Mouse (Mus musculus): Measurements from ENCODE around the gene Tk1. TPM values are rescaled to one million over a fixed set of nuclear protein-coding genes. Genes with fewer than 3 reads are reported as not detected.

Tk1 gene
- polyA plus RNA-seq, 1 experiment from 2014 or later = 159 TPM

DNA sequence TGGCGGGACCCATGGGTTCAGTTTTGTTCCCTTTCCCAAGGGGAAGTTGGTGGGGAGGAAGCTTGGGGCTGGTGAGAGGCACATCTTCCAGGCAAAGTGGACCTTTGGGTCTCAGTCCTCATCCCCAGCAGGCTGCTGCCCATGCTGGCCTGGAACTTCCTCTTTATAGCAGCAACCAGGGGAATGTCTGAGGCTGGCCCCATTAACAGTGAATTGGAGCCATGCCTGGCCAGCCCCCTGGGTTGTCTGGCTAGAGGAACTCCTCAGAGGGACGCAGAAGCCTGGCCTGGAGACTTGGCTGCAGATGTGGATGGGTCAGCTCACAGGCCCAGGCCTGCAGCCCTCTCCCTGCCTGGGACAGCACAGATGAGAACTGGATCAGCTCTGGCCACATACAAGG, 38.9 kb upstream of the Tk1 start:
- Histone ChIP-seq H3K27me3 (replicated peaks; ENCODE audit: control insufficient read depth, insufficient read depth, low read length) (peaks cover 20% of the 10 kb centered on the region), H3K36me3 (ENCODE audit: control insufficient read depth, insufficient read depth, low read length) (no peaks in the 10 kb centered on the region), H3K27ac (ENCODE audit: low read depth) (no peak overlapping the region), H3K4me2 (ENCODE audit: low read length) (no peak overlapping the region), H3K4me1 (replicated peaks; ENCODE audit: control insufficient read depth, insufficient read depth, low read length) (0 out of 2 replicates have a peak, but pooled peaks cover 3% of the 10 kb centered on the region), H3K9ac (ENCODE audit: low read length) (no peak overlapping the region), H3K9me3 (ENCODE audit: control insufficient read depth, low read length) (no peaks in the 10 kb centered on the region), H3K4me3 (ENCODE audit: low read depth, low read length) (no peak overlapping the region)
- 74% methylated on average over 2 of the region's 2 CpGs for WGBS
- ATAC-seq (replicated peaks; ENCODE audit: low FRiP score, low TSS enrichment, low read depth) (no peak), DNase-seq (ENCODE audit: low spot score) (no peak)

DNA sequence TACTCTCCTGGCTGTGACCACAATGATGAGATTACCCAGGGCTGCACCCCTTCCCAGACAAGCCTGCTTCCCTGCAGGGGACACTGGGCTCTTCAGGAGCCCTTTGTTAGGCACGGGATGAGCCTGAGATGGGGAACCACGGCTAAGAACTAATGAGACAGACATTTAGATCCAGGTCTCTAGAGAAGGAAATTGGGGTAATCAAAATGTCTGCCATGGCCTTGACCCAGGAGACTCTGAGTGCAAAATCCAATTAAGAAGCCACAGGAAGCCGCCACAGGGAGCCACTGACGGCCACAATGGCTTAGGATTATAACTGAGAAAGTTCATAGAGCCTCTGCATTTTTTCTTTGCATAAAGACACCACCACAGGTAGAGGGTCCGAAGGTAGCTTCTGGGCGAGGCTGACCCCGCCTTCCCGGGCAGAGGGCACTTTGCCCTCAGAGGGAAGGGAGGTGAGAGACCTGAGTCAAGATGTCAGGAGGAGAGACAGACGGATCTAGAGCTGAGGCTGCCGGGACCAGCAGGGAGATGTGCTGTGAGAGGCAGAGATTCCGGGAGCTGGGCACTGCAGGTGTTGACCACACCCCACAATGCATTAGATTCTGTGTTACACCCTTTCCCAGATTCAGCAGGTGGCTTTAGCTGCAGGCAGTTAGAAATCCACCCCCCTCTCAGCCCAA, 37.4 kb upstream of the Tk1 start:
- Histone ChIP-seq H3K4me2 (ENCODE audit: low read length) (no peak overlapping the region), H3K27ac (ENCODE audit: low read depth) (no peak overlapping the region), H3K9me3 (ENCODE audit: control insufficient read depth, low read length) (no peaks in the 10 kb centered on the region), H3K4me1 (replicated peaks; ENCODE audit: control insufficient read depth, insufficient read depth, low read length) (0 out of 2 replicates have a peak, but pooled peaks cover 3% of the 10 kb centered on the region), H3K36me3 (ENCODE audit: control insufficient read depth, insufficient read depth, low read length) (no peaks in the 10 kb centered on the region), H3K4me3 (ENCODE audit: low read depth, low read length) (no peak overlapping the region), H3K9ac (ENCODE audit: low read length) (no peak overlapping the region), H3K27me3 (replicated peaks; ENCODE audit: control insufficient read depth, insufficient read depth, low read length) (peaks cover 31% of the 10 kb centered on the region)
- ATAC-seq (replicated peaks; ENCODE audit: low FRiP score, low TSS enrichment, low read depth) (no peak; the same call in 1 of the 2 replicates), DNase-seq (ENCODE audit: low spot score) (no peak)
- WGBS = 24% methylated on average over 11 of the region's 11 CpGs

DNA sequence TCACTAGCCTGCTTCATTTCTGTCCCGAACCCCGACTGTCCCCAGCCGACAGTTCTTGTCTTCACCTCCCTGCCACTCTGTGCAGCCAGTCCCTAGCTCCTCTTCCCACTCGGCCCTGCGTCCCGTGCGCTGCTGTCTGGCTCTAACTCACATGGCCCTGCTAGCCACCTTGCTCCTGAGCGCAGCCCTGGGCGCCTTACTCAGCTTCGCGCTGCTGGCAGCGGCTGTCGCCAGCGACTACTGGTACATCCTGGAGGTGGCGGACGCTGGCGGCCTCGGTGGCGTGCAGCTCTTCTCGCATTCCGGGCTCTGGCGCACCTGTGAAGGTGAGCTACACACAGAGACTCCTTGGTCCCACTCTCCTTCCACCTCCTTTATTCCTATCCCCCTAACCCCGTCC, 34.7 kb upstream of the Tk1 start, which contains the start of gene Tmem235:
Gene Tmem235, plus strand, starts transcription at position 152 of the 400 bp plus-strand sequence.
- DNase-seq (ENCODE audit: low spot score) = no peak
- 9% methylated on average over 23 of the region's 23 CpGs for WGBS

DNA sequence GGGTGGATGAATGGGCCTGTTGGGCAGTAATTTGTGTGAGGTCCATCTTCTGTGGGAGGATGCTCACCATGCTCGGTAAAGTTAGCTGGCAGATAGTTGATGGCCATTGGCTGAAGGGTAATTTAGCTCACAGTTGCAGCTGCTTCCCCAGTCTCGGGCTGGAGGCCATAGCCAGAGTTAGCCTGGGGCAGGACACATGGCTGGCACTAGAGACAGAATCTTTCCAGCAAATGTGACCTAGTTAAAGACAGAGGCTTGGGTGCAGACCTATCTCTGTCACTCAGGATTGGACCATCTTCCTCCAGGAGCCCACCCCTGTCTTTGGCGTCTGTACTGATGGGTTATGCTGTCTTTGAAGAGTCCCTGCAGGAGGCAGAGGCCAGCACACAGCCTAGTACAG, 32.5 kb upstream of the Tk1 start:
- peaks cover 31% of the 10 kb centered on the region for H3K27me3 ChIP-seq (replicated peaks; ENCODE audit: control insufficient read depth, insufficient read depth, low read length)
- 49% methylated on average over 3 of the region's 3 CpGs for WGBS
- H3K9me3 ChIP-seq (ENCODE audit: control insufficient read depth, low read length) = no peaks in the 10 kb centered on the region
- peaks cover 41% of the 10 kb centered on the region for H3K36me3 ChIP-seq (ENCODE audit: control insufficient read depth, insufficient read depth, low read length)
- no peak for ATAC-seq (replicated peaks; ENCODE audit: low FRiP score, low TSS enrichment, low read depth)
- no peak overlapping the region for H3K27ac ChIP-seq (ENCODE audit: low read depth)
- H3K9ac ChIP-seq (ENCODE audit: low read length) = no peak overlapping the region
- DNase-seq (ENCODE audit: low spot score) = no peak
- H3K4me2 ChIP-seq (ENCODE audit: low read length) = no peak overlapping the region
- 0 out of 2 replicates have a peak, but pooled peaks cover 3% of the 10 kb centered on the region for H3K4me1 ChIP-seq (replicated peaks; ENCODE audit: control insufficient read depth, insufficient read depth, low read length)
- H3K4me3 ChIP-seq (ENCODE audit: low read depth, low read length) = no peak overlapping the region

More for the DNA sequence above, 34.7 kb upstream of the Tk1 start, which contains the start of gene Tmem235:
- Histone ChIP-seq H3K9me3 (ENCODE audit: control insufficient read depth, low read length) (no peaks in the 10 kb centered on the region), H3K4me2 (ENCODE audit: low read length) (no peak within 1 kb of the TSS; the same call in 1 of the 2 replicates), H3K9ac (ENCODE audit: low read length) (no peak within 1 kb of the TSS), H3K27ac (ENCODE audit: low read depth) (no peak within 1 kb of the TSS), H3K36me3 (ENCODE audit: control insufficient read depth, insufficient read depth, low read length) (peaks cover 20% of the 10 kb centered on the region), H3K4me3 (ENCODE audit: low read depth, low read length) (no peak within 1 kb of the TSS), H3K27me3 (replicated peaks; ENCODE audit: control insufficient read depth, insufficient read depth, low read length) (peaks cover 31% of the 10 kb centered on the region), H3K4me1 (replicated peaks; ENCODE audit: control insufficient read depth, insufficient read depth, low read length) (0 out of 2 replicates have a peak, but pooled peaks cover 3% of the 10 kb centered on the region)
- no peak for ATAC-seq (replicated peaks; ENCODE audit: low FRiP score, low TSS enrichment, low read depth)

DNA sequence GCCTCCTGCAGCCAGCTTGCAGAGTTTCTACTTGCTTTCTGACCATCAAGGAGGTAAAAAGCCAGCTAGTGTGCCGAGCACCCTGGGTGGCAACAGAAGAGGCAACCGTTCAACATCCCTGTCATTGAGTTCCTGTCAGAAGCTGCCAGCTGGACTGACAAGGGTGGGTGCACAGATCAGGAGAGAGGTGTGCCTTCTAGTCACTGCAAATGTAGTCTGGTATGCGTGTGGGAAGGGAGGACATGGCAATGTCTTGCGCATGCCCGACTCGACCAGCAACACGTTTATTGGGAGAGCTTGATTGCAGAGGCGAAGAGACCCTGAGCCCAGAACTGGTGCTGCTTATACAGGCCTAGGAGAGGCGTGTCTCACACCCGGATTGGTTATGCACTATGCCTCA, 31.6 kb upstream of the Tk1 start:
- DNase-seq (ENCODE audit: low spot score) (no peak), ATAC-seq (replicated peaks; ENCODE audit: low FRiP score, low TSS enrichment, low read depth) (no peak)
- WGBS = 95% methylated on average over 9 of the region's 10 CpGs
- Histone ChIP-seq H3K4me3 (ENCODE audit: low read depth, low read length) (no peak overlapping the region), H3K9me3 (ENCODE audit: control insufficient read depth, low read length) (no peaks in the 10 kb centered on the region), H3K4me2 (ENCODE audit: low read length) (no peak overlapping the region), H3K27ac (ENCODE audit: low read depth) (no peak overlapping the region), H3K27me3 (replicated peaks; ENCODE audit: control insufficient read depth, insufficient read depth, low read length) (peaks cover 31% of the 10 kb centered on the region), H3K4me1 (replicated peaks; ENCODE audit: control insufficient read depth, insufficient read depth, low read length) (0 out of 2 replicates have a peak, but pooled peaks cover 3% of the 10 kb centered on the region), H3K36me3 (ENCODE audit: control insufficient read depth, insufficient read depth, low read length) (peaks cover 50% of the 10 kb centered on the region), H3K9ac (ENCODE audit: low read length) (no peak overlapping the region)

DNA sequence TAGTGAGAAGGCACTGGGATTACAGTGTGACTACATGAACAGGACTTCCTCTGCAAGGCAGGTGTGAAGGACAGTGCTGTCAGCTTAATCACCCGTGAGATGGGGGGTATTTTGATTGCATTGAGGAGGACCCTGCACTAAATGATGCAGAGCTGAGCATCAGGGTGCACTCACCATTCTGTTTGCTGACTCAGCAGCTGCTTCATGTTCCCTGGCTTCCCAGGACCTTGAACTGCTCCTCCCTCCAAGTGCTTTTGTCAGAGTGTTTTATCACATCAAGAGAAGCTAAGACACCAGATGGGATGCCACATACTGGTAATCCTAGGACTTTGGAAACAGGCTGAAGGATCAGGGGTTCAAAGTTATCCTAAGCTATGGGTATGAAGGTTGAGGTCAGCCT, 30.1 kb upstream of the Tk1 start:
- peaks cover 23% of the 10 kb centered on the region for H3K27me3 ChIP-seq (replicated peaks; ENCODE audit: control insufficient read depth, insufficient read depth, low read length)
- 0 out of 2 replicates have a peak, but pooled peaks cover 3% of the 10 kb centered on the region for H3K4me1 ChIP-seq (replicated peaks; ENCODE audit: control insufficient read depth, insufficient read depth, low read length)
- H3K4me3 ChIP-seq (ENCODE audit: low read depth, low read length) = no peak overlapping the region
- no peaks in the 10 kb centered on the region for H3K9me3 ChIP-seq (ENCODE audit: control insufficient read depth, low read length)
- WGBS = 65% methylated on average over 1 of the region's 1 CpGs
- DNase-seq (ENCODE audit: low spot score) (no peak), ATAC-seq (replicated peaks; ENCODE audit: low FRiP score, low TSS enrichment, low read depth) (no peak)
- no peak overlapping the region for H3K9ac ChIP-seq (ENCODE audit: low read length)
- H3K4me2 ChIP-seq (ENCODE audit: low read length) = no peak overlapping the region
- H3K36me3 ChIP-seq (ENCODE audit: control insufficient read depth, insufficient read depth, low read length) = peaks cover 54% of the 10 kb centered on the region
- H3K27ac ChIP-seq (ENCODE audit: low read depth) = no peak overlapping the region

DNA sequence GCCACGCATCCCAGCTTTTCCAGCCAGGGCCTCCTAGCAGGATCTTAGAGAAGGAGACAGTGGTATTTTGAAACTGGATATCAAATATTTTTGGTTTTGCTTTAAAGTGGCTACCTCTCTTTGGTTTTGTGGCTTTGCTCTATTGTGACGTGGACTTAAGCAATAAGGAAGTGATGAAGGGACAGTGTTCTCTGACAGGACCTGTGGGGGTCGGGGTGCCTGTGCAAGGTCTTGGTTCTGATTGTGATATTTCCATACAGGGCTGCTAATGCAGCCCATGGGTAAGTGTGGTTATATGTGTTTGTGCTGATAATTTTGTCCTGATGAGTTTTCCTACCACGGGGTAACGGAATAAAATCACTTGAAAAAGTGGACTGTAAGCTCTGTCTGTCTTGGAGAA, 29.5 kb upstream of the Tk1 start:
- no peak overlapping the region for H3K9ac ChIP-seq (ENCODE audit: low read length)
- 92% methylated on average over 5 of the region's 5 CpGs for WGBS
- H3K27ac ChIP-seq (ENCODE audit: low read depth) = no peak overlapping the region
- H3K27me3 ChIP-seq (replicated peaks; ENCODE audit: control insufficient read depth, insufficient read depth, low read length) = peaks cover 17% of the 10 kb centered on the region
- H3K9me3 ChIP-seq (ENCODE audit: control insufficient read depth, low read length) = no peaks in the 10 kb centered on the region
- no peak overlapping the region for H3K4me3 ChIP-seq (ENCODE audit: low read depth, low read length)
- no peak overlapping the region for H3K4me2 ChIP-seq (ENCODE audit: low read length)
- no peak for DNase-seq (ENCODE audit: low spot score)
- no peak for ATAC-seq (replicated peaks; ENCODE audit: low FRiP score, low TSS enrichment, low read depth)
- H3K36me3 ChIP-seq (ENCODE audit: control insufficient read depth, insufficient read depth, low read length) = peaks cover 54% of the 10 kb centered on the region
- H3K4me1 ChIP-seq (replicated peaks; ENCODE audit: control insufficient read depth, insufficient read depth, low read length) = peaks cover 5% of the 10 kb centered on the region; the same call in 1 of the 2 replicates

DNA sequence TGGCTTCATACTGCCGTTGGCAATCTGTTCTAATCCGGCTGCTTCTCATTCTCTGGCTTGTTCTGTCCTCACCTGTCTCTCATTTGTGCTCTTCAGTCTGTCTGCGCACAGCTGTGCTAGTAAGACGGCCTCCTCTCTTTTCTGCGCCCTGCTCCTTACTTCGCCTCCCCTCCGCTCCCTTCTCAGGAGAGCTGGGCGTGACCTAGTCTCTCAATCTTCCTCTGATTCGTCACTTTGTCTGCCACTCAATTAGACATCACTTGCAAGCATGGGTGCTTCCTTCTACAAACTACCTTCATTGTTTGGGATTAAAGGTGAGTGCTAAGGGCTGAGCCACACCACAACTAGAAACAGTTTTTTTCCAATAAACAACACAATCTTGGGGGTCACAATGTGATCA, 28.3 kb upstream of the Tk1 start:
- WGBS = 90% methylated on average over 9 of the region's 9 CpGs
- Histone ChIP-seq H3K27me3 (replicated peaks; ENCODE audit: control insufficient read depth, insufficient read depth, low read length) (peaks cover 6% of the 10 kb centered on the region; the same call in 1 of the 2 replicates), H3K4me1 (replicated peaks; ENCODE audit: control insufficient read depth, insufficient read depth, low read length) (peaks cover 11% of the 10 kb centered on the region; the same call in 1 of the 2 replicates), H3K27ac (ENCODE audit: low read depth) (no peak overlapping the region), H3K36me3 (ENCODE audit: control insufficient read depth, insufficient read depth, low read length) (peaks cover 54% of the 10 kb centered on the region), H3K9me3 (ENCODE audit: control insufficient read depth, low read length) (no peaks in the 10 kb centered on the region), H3K4me2 (ENCODE audit: low read length) (no peak overlapping the region), H3K4me3 (ENCODE audit: low read depth, low read length) (no peak overlapping the region), H3K9ac (ENCODE audit: low read length) (no peak overlapping the region)
- ATAC-seq (replicated peaks; ENCODE audit: low FRiP score, low TSS enrichment, low read depth) (no peak), DNase-seq (ENCODE audit: low spot score) (no peak)

DNA sequence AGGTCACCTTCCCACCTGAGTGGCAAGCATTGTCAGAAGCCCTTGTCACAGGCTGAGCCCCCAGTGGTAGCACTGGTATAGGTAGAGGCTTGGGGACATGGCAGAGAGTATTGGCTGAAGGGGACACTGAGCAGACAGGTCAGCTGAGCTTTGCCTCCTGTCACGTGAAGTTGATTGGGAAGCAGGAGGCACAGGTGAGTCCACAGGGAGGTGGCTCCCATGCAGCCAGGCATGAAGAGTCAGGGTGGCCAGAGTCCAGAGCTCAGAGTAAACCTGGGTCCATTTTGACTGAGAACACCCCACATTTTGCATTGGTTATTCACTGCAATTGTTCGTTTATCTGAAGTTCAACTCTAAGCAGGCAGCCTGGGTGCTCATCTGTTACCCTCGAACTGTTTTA, 27.0 kb upstream of the Tk1 start:
- peaks cover 16% of the 10 kb centered on the region for H3K4me1 ChIP-seq (replicated peaks; ENCODE audit: control insufficient read depth, insufficient read depth, low read length)
- no peaks in the 10 kb centered on the region for H3K9me3 ChIP-seq (ENCODE audit: control insufficient read depth, low read length)
- H3K27me3 ChIP-seq (replicated peaks; ENCODE audit: control insufficient read depth, insufficient read depth, low read length) = no peaks in the 10 kb centered on the region
- no peak overlapping the region for H3K27ac ChIP-seq (ENCODE audit: low read depth)
- H3K4me2 ChIP-seq (ENCODE audit: low read length) = no peak overlapping the region
- 79% methylated on average over 3 of the region's 3 CpGs for WGBS
- H3K9ac ChIP-seq (ENCODE audit: low read length) = no peak overlapping the region
- peaks cover 54% of the 10 kb centered on the region for H3K36me3 ChIP-seq (ENCODE audit: control insufficient read depth, insufficient read depth, low read length)
- H3K4me3 ChIP-seq (ENCODE audit: low read depth, low read length) = no peak overlapping the region
- DNase-seq (ENCODE audit: low spot score) = no peak
- ATAC-seq (replicated peaks; ENCODE audit: low FRiP score, low TSS enrichment, low read depth) = no peak

Data from intestine, embryonic 14.5 days (tissue).